Mouse (Mus musculus) left cerebral cortex, adult 8-10 months (tissue): Measurements from ENCODE around the gene Exosc6. TPM values are rescaled to one million over a fixed set of nuclear protein-coding genes. Genes with fewer than 3 reads are reported as not detected.
"Not testable (repeated sequence)": the region's sequence is repeated elsewhere in the genome, so short reads cannot be mapped to it uniquely, and the experiment has no call there.

ENCODE experiments used
- DNase-seq, 2 experiments: peaks; one replicate each; pipeline ENCODE4 v3.0.0; 2022; ENCODE audit warnings: low spot score in 2 of 2
- total RNA-seq, 4 experiments: library from RNA; stranded (reverse); gene quantifications; 2 replicates each; pipeline ENCODE4 v1.2.4; 2022

Gene Exosc6
- total RNA-seq, 4 experiments from 2014 or later, result not detected

DNA sequence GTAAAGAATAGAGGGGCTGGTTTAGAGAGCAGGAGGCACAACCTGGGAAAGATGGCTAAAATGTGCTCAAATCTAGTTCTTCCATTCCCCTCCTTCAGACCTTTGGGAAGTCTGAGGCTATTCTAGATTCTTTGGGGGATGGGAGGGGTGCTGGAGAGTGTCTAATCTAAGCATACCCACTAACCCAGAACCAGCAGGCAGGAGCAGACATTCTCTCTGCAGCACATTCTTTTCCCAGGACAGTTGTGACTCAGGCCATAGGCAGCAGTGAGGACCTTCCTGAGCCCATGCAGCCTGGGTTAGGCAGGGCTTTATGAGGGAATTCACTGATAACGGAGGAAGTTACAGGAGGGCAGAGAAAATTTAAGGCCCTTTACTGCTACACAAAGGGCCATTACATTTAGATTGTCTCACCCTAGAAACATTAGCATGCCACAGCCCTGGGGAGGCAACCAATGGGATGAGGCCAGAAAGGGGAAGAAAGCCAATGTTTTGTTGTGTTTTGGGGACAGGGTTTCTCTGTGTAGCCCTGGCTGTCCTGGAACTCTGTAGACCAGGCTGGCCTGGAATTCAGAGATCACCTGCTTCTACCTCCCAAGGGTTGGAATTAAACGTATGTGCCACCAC, 2.9 kb downstream of the Exosc6 start:
- no peak for DNase-seq

DNA sequence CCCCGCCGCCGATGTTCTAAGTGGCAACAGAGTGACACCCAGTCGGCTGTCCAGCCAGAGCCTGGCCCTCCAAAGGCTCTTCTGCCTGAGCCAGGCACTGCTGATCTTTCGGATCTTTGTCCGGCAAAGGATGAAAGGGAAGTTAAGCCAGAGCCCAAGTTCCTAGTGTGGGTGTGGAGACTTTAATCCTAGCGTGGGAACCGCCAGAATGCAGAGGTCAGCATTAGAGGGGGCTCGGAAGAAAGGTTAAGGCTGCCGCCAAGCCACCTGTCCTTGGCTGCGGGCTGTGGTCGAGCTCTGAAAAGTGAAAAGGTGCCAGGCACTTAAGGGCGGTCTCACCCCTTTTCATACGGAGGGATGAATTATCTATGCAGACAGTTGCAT, 5.5 kb downstream of the Exosc6 start:
- DNase-seq, result no peak

DNA sequence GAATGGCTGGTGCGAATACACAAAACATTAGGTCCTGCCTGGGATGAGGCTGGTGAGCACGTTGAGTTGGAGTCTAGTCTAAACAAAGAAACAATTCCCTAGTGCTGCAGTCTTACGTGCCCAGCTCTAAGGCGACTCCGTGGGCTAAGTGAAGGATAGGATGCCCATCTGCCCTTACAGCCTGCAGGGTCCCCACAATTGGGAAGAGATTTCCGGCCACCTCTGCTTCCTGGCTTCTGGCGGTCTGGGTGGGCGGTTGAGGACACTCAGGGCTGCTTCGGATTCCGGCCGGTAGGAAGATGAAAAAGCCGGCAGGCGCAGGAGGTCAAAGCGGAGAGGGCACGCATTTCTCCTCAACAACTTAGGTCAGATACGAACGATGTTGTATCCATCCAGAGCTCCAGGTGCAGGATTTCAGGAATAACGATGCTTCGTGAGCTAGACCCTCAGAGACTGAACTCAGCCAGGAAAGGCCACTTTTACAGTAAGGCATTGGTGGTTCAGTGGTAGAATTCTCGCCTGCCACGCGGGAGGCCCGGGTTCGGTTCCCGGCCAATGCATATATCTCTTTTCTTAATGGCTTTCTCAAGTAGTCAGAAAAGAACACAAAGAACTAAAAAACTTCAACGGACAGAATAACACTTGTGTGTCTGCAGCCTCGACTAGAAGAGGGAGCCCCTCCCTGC, 6.1 kb downstream of the Exosc6 start:
- peak; percentile 82 to 99 for DNase-seq

DNA sequence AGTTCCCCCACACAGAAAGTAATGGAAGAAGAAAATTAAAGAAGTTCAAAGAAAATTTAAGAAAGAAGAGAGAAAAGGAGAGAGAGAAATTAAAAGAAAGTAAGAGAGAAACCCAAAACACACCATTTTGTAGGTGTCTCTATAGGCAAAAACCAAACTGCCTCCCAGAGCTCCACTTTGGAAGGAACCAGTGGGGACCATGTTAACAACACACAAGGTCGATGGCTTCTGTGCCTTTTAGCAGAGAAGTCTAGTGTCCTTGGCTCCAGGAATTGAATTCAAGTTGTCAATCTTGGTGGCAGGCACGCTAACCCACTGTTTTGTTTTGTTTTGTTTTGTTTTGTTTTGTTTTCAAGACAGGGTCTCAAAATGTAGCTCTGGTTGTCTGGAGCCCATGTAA, 6.8 kb downstream of the Exosc6 start:
- DNase-seq, result no peak

DNA sequence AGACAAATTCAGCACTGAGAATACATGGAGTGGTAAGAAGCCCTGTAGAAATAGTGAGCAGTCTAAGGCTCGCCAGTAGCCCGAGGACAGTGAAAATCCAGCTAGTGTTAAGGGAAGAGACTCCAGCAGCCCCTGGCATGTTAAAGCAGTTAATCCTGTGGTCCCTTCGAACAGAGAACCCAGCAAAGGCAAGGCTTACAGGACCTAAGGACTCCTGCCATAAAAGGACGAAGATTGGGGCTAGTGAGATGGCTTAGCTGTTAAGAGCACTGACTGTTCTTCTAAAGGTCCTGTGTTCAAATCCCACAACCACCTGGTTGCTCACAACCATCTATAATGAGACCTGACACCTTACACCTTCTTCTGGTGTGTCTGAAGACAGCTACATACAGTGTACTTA, 10.2 kb downstream of the Exosc6 start:
- no peak for DNase-seq

DNA sequence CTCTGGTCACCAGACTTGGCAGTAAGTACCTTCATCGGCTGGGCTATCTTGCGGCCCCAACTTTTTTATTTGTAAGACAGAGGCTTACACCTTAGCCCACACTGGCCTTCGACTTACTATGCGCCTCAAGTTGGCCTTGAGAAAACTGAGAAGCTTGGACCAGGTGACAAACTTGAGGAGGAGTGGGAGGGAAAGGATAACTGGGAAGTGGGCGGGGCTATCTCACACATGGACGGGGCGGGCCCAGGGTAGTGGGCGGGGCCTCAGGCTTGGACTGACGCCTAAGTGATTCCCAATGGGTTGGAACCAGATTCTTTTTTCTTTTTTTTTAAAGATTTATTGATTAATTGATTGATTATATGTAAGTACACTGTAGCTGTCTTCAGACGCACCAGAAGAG, 11.3 kb downstream of the Exosc6 start:
- DNase-seq, result no peak

DNA sequence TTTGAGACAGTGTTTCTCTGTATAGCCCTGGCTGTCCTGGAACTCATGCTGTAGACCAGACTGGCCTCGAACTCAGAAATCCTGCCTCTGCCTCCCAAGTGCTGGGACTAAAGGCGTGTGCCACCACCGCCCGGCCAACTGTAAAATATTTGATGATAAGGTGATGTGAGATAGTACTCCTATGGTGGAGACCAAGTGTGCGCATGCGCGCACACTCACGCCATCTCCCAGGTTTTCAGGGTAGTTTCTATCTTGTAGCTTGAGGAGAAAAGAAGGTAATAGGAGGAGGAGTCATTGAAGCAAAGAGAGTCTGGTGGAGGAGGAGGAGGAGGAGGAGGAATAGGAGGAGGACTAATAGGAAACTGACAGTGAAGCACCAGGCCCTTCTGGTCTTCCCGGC, 12.5 kb downstream of the Exosc6 start:
- not testable (repeated sequence) for DNase-seq

DNA sequence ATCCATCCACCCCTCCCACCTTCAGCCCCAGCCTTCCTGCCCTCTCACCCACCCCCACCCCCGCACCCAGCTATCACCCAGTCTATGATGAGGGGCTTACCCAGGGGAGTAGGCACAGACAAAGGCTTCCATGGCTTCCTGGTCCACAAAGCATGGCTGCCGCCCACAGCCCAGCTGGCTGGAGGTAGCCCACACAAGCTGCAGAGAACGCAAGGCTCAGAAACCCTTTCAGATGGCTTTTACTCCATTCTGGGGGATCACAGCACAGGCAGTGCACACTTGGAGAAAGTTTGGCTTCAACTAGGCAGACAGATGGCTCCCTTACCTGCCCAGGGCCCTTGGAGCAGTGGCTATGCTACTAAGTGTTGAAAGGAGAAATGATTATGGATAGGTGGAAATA, 19.8 kb downstream of the Exosc6 start:
- peak in 1 of 2 experiments; percentile 73 for DNase-seq

DNA sequence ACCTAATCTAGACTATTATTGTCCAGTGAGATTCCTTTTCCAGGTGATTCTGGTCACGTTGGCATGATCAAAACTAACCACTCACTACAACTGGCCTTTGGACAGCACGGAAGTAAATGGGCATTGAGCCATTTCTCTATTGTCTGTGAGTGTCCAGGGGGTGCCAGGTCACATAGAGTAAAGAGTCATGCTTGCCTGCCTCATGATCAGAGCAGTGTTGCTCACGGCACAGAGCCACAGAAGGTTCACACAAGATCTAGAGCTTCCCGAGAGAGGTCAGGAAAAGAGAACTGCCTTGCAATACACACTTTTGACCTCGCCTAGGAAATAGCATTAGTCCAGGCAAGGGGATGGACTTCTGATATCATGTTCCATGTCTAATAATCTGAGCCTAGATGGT, 23.3 kb downstream of the Exosc6 start:
- DNase-seq, result no peak

DNA sequence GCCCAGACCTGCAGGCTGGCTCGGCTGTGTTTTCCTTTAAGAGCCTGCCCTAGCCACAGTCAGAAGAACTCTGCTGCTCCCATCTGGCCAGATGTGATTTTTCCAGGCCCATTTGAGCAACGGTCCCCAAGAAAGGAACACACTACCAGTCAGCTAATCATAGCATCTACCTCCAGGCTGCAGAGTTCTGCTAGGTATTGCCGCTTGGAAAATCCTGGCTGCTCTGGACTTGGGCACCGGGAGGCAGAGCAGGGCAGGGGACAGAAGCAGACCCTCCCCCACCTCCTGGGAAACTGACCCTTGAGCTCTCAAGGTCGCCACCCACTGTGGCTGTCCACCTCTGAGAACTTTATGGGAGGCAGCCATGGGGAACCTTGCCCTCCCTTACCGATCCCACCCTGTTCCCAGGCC, 23.7 kb downstream of the Exosc6 start:
- DNase-seq, result no peak

DNA sequence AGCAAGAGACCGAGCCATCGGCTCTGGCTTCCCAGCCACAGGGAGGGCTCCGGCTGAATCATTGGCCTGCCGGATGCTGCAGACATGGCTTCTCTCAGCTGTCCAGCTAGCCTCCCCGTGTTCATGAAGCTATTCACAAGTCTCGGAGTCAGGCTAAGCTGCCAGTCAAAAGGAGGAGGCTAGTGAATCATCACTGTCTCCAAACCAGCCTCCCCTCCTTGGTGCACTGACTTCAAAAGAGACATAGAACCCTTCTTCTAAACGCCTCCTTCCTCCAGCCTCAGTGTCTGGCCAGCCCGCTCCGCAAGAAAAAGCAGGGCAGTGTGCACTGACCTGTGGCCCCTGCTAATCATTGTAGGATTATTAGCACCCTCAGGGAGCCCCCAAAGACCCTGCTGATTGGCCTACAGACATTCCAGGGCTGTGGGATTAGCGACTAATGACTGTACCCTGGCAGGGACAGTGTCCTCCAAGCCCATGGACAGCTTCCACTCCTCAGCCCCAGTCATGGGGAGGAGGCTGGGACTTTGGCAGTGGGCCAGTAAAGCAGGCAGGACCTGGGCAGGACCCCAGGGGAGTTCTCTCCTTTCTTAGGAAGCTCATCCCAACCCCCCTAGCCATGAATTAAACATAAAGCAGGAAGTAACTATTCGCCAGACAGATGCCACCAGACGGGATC, 25.6 kb downstream of the Exosc6 start:
- no peak for DNase-seq

DNA sequence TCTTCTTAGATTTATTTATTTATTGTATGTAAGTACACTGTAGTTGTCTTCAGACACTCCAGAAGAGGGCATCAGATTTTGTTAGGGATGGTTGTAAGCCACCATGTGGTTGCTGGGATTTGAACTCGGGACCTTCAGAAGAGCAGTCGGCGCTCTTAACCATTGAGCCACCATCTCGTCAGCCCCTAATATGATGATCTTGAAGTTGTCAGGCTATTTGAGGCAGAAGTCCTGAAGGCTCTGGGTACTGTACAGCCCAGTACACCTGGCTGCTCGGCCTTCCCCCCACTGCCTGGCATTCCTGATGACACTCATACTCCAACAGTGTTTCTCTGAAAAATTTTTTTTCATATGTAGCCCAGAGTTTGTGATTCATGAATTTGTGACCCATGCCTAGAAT, 27.8 kb downstream of the Exosc6 start:
- not testable (repeated sequence) for DNase-seq

DNA sequence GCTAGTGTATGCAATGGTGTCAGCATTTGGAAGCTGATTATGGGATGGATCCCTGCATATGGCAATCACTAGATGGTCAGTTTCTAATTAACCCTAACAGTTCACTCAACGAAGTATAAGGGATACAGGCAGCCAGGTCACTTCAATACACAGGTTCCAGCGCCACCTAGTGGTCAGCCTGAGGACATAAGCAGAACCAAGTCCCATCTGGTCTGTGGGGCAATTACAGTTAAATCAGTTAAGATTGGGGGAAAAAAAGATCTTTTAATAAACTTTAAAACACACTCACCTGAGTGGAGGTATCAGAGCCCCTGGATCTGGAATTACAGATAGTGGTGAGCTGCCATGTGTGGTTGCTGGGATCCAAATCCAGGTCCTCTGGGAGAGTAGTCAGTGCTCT, 34.0 kb downstream of the Exosc6 start:
- peak in 1 of 2 experiments; percentile 23 for DNase-seq

DNA sequence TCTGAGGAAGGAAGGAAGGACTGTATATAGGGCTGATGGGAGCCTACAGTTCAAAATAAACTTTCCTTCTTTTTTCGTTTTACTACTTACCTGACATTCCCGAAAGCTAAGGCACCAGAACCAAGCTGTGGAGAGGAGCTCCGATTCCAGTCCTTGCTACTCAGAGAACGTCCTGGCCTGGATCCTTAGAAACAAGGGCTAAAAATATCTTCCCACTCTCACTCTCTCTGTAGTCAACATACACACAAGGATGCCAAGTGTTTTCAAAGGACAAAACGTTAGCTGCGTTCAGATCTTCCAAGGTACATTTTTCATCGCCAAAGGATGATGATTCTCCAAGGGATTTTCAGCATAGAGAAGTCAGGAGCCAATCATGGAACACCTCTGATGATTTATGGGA, 35.6 kb downstream of the Exosc6 start:
- no peak for DNase-seq

DNA sequence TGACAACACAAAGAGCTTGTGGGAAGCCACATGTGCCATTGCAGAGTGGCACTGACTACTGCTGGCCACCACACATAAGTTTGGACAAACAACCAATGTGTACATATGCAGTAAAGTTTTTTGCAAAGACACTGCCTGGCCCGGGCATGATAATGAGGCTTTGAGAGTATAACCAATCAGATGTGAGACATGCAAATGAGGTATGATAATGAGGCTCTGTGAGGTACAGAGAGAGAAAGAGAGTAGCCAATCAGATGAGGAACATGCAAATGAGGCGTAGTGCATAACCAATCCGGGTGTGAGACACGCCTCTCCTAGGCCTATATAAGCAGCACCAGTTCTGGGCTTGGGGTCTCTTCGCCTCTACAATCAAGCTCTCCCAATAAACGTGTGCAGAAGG, 36.2 kb downstream of the Exosc6 start, which contains the start of gene Clec18a:
Gene Clec18a (minus strand): TSS at position 101 of the 400 bp plus-strand sequence.
- DNase-seq, result not testable (repeated sequence)

DNA sequence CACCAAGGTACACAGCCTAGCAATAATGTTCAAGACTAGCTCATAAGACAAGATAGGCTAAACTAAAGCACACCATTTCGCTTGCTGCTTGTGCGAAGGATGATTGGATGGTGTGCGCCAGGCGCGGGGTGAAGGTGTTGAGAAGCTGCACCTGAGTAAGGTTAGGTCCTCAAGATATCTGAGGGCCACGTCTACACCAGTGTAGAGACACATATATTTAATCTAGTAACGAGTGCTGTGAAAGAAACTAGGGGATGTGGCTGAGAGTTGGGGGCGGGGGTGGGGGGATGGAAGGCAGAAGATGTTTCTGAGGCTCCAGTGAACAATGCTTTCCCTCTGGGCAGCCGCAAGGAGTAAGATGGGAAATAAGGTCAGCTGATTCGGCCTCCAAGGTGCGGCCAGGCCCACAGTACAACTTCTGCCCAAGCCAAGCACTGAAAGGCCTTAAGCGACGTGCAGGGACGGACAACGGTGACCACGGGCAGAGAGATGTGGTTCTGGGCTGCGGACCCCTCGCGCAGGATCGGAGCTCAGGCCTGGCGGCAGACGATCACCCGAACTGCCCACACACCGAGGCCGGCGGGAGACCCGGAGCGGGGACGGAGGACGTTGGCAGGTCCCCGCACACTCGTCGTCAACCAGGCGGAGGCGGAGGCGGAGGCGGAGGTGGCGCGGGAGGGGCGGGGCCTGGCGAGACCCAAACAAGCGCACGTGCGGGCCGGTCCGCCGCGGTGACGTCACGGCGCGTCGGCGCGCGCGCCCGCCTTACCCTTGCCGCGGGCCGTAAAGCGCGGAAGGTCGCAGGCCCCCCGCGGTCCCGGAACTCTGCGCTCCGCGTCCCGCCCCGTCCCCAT, 38.0 kb downstream of the Exosc6 start, which contains the start of gene Pdpr:
Gene Pdpr (plus strand): TSS at position 766 of the 854 bp plus-strand sequence.
- peak; percentile 77 to 90 for DNase-seq

DNA sequence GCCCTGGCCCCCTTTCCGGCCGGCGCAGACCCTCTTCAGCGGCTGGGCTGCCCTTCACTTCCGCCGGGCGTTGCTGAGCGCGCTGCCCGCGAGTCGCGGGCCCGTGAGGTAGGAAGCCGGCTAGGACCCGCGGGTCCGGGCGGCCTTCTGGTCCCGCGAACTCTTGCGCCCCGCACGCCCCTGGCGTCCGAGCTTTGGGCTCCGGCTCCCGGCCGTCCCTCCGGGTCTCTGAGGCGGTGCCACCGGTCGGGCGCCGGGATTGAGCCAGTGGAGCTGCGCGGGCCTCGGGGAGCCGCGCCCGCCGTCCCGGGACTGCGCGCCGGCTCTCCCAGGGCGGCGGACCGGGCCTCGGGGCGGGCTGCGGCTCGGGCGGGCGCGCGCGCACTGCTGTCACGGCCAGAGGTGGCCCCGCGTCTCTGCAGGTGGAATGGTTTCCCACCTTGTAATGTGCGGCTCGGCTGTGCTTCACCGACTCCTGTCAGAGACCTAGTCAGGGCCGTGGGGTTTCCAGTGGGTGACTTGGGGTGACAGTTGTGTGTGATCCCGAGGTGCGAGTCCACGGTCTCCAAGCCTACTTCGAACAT, 38.7 kb downstream of the Exosc6 start:
- DNase-seq, result peak in 1 of 2 experiments; percentile 18
